Mouse (Mus musculus) hematopoietic stem cell, adult 5-6 weeks (primary cell): ENCODE measurements around the gene Iqsec1. TPM values are rescaled to one million over a fixed set of nuclear protein-coding genes. Genes with fewer than 3 reads are reported as not detected.

Source experiments
- ATAC-seq, 2 experiments: fragments of 125-278 bp in 1 of 2; replicated peaks in 1 of 2; 2 replicates each; pipeline ENCODE4 v1.8.0; 2016 to 2017; ENCODE audit warnings: inconsistent platforms in 2 of 2, mild to moderate bottlenecking in 2 of 2, moderate number of reproducible peaks in 2 of 2, low read depth in 1 of 2, moderate TSS enrichment in 1 of 2; ENCODE audit not compliant: low FRiP score in 2 of 2, poor library complexity in 2 of 2, severe bottlenecking in 2 of 2, insufficient read depth in 1 of 2, low TSS enrichment in 1 of 2
- total RNA-seq: library from RNA; stranded (forward); fragments of 172-1452, 232-1000 nt; gene quantifications from 2 replicates; pipeline ENCODE4 v1.2.3, GENCODE M21; 2017

The Iqsec1 gene
- total RNA-seq, 1 experiment from 2014 or later = 18.2 TPM

DNA sequence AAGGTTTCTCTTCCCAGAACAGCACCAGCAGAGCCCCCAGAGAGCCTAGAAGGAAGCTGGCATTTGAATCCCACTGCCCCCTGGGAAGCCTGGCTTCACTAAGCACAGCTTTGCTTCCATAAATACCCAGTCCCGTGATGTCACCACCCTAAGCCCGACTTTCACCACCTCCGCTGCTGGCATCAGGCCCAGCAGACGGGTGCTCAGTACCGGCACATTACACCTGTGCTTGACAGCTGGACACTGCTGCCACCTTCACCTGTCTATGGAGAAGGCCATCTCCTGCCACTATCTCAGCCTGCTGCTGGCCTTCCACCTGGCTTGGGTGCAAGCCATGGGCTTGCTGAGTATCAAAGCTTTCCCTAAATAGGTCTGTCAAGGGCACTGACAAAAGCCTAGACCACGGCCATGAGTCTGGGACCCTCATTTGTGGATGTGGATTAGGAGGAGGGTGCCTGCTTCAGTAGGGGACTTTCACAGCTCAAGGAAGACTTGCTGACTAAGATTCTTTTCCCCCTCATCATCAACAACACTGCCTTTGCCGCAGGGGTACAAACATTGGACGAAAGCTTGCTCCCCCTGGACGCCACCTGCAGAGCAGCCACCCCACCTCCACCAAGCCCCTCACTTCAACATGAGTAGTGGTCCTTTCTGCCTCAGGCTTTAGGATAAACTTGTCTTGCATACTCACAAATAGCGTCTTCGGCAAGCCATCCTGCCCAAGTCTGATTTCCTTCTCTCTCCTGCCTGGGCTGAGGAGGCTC lies 179.2 kb downstream of the Iqsec1 start:
- ATAC-seq = no peak

DNA sequence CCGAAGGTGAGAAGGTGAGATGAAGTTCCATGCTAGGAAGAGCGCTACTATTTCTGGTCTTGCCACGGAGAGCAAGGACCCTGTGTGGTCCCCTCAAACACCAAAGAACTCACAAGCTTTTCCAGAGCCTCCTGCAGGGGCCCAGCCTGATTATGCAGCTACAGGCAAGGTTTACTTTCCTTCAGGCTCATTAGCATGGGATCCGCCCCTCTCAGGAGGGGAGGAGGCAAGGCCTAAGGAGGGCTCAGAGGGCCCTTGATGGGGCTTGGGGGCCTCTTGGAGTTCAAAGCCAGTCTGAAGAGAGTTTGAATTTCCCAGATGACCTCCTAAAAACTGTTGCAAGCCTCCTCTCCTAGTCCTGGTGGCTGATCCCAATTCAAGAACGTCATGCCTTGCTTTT lies 179.9 kb downstream of the Iqsec1 start:
- no peak for ATAC-seq

DNA sequence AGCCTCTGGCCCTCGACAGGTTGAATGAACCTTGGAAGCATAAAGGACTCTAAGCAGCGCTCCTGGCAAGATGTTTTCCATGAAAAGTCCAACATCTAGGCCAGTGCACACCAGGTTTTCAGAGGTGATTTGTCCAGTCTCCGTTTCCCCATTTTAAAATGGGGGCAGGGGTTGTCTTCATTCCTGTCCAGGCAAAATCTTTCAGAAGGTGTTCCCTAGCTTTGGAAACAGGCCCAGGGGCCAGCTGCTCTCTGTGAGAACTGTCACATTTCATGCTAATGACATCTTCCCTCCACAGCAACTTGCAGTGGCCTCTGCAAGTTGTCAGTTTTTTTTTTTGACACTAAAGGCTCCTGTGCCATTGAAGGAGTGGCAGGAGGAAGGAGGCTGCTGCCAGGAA lies 180.4 kb downstream of the Iqsec1 start:
- ATAC-seq = no peak

DNA sequence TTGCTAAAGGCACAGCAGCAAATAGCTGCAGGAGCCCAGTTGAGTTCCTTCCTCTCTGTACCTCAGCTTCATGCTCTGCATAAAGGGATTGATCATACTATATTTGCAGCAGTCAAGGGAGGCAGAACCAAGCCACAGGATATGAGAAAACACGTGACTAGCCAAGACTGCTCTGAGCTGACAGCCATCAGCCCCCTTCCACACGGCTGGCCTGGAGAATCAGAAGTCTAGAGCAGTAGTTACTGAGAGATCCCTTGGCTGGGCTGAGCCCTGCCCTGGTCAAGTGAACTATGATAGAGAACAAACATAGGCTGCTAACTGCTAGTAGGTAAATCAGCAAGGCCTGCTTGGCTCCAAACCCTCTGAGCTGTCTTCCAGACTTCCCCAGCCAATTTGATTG lies 180.9 kb downstream of the Iqsec1 start:
- ATAC-seq = peak; percentile 54 to 80

DNA sequence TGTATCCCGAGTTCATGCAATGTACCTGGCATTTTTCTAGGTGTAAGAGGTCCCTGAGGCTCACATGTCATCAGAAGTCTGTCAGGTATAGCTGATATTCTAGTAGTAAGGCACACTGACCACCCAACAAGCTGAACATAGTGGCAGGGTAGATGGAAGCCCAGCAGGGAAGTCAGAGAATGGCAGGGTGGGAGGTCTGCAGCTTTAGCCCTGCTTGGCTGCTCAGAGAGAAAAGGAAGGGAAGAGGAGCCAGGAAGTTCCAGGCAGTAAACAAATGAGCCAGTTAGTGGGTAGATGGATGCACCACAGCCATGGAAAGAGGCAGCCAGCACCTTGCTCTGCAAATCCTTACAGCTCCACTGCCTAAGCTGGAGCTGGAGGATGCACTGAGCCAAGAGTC lies 181.7 kb downstream of the Iqsec1 start:
- no peak for ATAC-seq

DNA sequence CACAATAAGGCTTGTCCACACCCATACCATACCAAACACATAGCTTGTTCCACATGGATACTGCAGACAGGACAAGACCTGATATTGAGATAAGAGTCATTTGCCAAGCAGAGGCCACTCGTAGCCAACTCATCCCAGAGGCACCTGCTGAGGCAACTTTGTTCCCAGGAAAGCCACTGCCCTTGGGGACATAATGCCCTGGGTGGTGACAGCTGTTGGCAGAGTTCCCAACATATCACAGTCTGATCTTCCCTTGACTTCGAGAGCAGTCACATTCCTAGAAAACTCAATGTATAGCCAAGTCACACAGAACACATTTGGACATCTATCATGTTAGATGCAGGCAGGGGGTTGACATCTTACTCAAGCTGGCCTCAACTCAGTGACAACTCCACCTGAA lies 183.4 kb downstream of the Iqsec1 start:
- ATAC-seq = no peak

DNA sequence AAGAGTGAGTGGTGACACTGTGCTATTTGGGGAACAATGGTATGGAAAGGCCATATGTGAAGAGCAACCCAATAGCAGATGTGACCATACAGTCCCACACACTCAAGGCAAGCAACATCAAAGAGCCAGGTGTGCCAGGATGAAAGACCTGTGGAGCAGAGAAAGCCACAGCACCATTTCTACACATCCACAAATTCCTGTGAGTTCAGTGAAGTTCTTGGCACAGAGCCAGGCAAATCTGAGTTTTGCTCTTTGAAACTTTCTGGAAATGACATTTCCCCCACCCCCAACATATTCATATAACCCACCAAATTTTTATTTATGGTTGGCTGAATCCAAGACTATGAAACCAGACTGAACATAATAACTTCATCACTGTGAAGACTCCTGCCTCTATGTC lies 183.8 kb downstream of the Iqsec1 start:
- no peak for ATAC-seq

DNA sequence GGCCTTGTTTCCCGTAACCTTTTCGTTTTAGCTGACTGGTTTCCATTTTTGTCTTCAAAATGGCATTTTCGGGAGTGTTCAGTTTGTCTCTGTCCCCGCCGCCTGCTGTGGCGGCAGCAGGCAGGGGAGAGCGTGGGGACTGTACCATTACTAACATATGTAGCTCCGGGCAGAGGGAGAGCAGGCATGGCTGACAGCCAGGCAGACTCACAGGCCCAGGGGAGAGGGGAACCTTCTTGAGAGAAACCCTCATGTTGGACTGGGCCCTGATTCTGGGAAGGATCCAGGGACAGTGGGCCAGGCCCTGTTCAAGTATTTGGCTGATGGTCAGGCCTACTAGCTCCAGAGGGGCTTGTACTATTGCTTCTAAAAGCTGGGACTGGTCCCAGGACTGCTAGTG lies 185.9 kb downstream of the Iqsec1 start:
- no peak for ATAC-seq

DNA sequence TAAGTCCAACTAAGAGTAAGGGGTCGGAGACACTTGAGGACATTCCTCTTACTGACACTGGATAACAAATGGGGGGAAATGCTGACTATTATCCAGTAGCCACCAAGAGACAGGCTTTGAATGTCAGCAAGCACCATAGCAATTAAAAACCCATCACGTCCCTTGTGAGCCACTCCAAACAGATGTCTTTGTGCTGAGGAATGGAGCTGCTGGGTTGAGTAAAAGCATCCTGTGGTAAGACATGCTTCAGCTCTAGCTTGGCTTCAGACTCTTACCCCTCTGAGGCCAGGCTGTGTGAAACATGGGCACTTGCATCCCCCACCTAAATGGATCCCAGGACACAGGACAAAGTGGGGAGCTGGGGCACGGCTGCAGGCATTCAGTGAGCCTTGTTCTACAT lies 186.4 kb downstream of the Iqsec1 start:
- no peak for ATAC-seq

DNA sequence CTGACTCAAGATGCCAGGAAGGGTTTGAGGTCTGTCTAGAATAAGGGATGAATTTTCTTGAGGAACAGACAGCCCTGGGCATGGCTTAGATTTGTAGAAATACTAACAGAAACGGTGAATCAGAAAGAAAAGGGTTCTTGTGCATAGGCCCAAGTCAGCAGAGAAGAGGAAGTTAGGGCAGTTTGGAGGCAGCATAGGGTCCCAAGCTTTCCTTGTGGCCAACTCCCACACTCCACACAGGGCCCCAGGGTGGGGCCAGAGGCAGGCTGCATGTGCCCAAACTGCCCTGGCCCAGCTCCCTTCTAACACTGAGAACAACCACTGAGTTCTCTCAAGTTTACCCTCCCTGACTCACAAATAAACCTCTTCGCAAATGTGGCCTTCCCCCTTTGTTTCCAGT lies 187.7 kb downstream of the Iqsec1 start:
- peak; percentile 55 to 78; a peak in 3 of 4 replicates for ATAC-seq

DNA sequence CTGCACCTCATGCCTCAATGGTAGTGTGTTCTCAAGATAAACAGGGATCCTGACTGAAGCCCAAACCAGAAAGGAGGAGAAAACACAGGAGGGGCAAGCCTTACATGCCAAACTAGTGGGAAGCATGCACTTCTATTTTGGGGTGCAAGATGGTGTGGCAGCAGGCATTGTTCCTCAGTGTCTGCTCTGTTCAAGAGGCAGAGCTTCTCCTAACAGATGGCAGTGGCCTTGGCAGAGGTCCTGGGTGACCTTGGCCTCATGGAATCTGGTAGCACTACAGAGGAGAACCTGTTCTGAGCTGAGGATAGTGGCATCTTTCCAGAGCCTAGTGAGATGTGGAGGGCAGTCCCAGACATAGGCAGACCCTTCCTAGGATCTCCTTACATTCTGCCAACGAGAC lies 189.4 kb downstream of the Iqsec1 start:
- ATAC-seq = no peak

DNA sequence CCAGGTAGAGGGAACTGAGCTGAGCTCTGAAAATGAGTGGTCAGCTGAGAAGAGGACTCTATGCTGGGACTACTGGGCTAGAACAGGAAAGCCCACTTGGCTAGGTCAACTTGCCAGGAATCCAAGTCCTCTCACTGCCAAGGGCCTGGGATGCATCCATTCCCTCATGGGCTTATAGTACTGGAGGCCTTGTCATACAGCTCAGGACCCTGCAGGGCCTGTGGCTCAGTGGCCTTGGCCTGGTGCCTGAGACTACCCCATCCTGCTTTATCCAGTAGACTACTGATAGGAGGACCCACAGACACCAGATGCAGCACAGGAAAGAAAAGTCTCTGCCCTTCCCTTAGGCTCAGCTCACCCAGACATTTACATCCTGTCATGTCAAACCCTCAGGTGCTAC lies 190.3 kb downstream of the Iqsec1 start:
- no peak for ATAC-seq

DNA sequence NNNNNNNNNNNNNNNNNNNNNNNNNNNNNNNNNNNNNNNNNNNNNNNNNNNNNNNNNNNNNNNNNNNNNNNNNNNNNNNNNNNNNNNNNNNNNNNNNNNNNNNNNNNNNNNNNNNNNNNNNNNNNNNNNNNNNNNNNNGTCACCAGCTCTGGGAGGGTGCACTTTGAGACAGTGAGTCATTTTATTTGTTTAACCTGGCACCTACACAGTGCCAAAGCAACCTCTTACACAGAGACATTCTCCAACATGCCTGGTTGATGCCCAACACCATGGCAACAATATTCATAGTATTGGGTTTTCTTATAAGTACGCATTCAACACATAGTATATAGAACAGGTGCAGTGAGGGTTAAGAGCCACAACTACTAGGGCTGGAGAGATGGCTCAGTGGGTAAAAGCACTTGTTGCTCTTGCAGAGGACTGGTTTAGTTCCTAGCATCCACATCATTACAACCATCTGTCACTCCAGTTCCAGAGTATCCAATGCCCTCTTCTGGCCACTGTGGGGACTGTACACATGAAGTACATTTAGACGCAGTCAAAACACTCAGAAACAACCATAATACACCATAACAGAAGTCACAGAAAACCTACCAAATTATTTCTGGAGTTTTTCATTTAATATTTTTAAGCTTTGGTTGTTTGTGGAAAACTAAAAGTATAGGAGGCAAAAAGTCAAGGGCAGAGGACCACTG lies 191.4 kb downstream of the Iqsec1 start:
- ATAC-seq = no peak

DNA sequence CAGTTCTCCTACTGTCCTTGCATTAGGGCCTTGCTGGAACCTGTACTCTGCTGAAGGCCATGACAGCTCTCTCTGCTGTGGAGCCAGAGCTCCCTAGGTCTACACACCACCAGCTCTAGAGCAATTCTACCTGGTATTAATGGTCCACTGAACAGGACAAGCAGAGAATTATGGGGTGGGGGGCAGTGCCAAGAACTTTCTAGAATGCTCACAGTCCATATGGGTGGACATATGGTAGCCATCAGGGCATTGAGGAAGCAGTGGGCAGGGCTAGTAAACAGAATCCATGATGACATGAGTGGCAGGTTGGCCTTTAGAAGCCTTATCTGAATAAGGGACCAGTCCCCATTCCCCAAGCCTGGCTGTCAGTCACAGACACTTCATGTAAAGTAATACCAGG lies 197.6 kb downstream of the Iqsec1 start:
- ATAC-seq = no peak

DNA sequence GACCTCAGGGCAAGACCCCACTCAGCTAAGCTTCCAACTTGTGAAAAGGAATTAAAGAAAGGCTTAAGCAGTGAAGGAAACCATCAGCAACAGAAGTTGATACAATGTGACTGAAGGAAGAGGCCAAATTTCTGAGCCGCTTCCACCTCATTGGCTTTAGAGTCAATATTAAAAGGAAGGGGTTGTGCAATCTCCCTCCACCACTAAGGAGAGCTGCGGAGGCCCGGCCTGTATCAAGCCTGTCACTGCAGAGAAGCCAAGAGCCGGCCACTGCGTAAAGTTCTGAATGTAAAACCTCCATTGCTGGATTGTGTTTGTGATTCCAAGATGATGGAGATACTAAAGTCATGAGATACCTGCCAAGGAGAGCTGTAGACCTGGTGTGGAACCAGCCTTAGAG lies 199.0 kb downstream of the Iqsec1 start:
- ATAC-seq = no peak

DNA sequence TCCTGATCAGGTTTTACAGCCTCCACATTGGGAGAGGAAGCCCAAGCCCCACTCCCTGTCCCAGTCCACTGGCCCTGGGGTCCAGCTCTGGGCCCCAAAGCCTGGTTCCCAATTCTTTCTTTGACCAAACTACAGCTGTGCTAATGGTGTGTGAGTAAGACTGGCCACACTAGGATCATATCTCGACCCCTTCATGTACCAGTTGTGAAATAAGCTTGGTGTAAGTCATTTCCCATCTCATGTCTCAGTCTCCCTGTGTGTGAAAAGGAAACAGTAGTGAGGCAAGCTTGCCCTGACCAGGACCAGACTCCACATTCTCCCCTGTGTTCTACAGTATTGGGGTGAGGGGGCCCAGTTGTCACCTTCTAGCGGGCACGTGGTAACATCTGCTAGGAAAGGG lies 200.9 kb downstream of the Iqsec1 start:
- ATAC-seq = peak in 1 of 2 experiments; percentile 18; a peak in 1 of 4 replicates

DNA sequence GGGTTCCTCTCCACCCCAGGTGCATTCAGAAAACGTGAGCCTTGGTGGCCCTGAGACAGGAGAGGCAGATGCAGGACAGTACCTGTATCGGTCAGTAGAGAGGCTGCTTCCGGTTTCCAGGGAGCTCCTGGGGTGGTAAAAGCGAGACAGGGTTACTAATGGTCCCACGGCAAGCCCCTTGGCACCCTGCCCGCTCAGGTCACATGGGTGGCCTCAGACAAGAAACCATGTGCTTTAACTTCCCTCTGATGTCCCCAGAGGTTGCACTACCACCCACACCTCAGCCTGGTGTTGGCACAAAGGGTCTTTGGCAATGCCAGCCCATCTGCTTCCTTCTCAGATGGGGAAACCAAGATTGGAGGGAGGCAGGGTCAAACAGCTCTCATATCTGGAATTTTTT lies 201.4 kb downstream of the Iqsec1 start:
- ATAC-seq = peak; percentile 71 to 74

DNA sequence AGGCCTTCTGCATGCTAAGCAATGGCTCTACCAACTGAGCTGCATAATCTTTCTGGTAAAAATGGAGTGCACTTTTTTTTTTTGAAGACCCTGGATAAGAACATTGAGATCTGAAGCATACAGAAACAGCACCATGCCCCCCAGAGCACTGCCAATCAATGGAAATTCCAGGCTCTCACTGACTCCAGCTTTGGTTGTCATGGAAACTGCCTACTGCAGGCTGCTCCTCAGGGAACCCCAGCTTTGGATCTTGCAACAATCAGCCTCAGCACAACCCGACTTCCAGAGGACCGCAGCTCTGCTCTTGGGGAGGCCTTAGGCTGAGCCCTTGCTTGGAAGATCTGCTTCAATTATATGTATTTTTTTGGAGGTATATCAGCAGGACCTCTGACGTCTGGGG lies 201.9 kb downstream of the Iqsec1 start:
- ATAC-seq = no peak

DNA sequence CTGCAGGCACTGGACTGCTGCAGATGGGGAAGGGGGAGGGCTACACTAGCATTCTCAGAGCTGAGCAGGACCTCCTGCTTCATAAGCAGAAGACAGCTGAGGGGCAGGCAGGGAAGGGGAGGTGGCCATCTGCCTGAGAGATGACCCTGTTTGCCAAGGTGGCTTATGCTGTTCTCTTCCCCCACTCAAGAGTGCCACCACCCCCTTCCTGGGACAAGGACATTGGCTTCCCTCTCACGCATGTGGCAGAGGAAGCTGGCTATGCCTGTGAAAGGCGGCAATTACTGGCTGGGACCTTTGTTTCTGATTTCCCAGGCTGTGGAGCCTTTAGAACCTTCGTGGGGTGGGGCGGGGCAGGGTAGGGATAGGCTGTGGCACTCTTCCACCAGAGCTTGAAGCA lies 204.5 kb downstream of the Iqsec1 start:
- no peak for ATAC-seq
